Mouse (Mus musculus): ENCODE data around the gene Sept11.

DNA sequence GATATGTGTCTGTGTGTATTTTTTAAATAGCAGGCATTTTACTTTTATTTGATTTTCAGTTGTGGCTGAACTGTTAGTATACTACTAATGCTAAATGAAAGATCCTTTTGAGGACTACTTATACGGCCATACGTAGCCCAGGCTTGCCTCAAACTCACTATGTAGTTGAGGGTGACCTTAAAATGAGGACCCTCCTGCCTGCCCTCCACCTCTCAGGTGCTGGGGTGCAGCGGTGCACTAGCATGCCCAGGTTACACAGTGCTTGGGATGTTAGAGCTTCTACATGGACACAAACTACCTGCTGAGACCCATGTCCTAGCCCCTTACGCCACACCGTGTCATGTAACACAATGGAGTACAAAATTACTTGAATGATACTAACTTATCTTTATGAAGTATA, 97.2 kb downstream of the Sept11 start:
- TF ChIP-seq SMC3 (IDR thresholded peaks at IDR 0.05; ENCODE audit: low read depth, low read length): no peak
- TF ChIP-seq ZC3H11A (IDR thresholded peaks at IDR 0.05; ENCODE audit: low read depth, low read length): no peak
- no peak for TF ChIP-seq CTCF (IDR thresholded peaks at IDR 0.05 in 2 of 3, conservative IDR thresholded peaks at IDR 0.05 in 1 of 3; ENCODE audit: control insufficient read depth in 1 of 3, insufficient read depth in 1 of 3, low read depth in 2 of 3, low read length in 3 of 3, poor library complexity in 1 of 3, severe bottlenecking in 1 of 3)
- TF ChIP-seq ZNF384 (IDR thresholded peaks at IDR 0.05; ENCODE audit: low read depth, low read length): no peak
- TF ChIP-seq KAT2A (conservative IDR thresholded peaks at IDR 0.05; ENCODE audit: low read depth, low read length): no peak
- TF ChIP-seq POLR2A (IDR thresholded peaks at IDR 0.05; ENCODE audit: control insufficient read depth in 1 of 2, insufficient read depth in 1 of 2, low read depth in 1 of 2, low read length in 2 of 2, poor library complexity in 1 of 2): no peak
- TF ChIP-seq UBTF (IDR thresholded peaks at IDR 0.05; ENCODE audit: borderline replicate concordance, insufficient read depth, low read depth, low read length): no peak
- no peak for TF ChIP-seq MXI1 (IDR thresholded peaks at IDR 0.05; ENCODE audit: low read depth, low read length)
- no peak for TF ChIP-seq NRF1 (IDR thresholded peaks at IDR 0.05; ENCODE audit: insufficient read depth, low read depth, low read length, poor library complexity, severe bottlenecking)
- TF ChIP-seq ELF1 (IDR thresholded peaks at IDR 0.05; ENCODE audit: low read depth, low read length): no peak
- no peak for TF ChIP-seq GATA1 (IDR thresholded peaks at IDR 0.05; ENCODE audit: low read depth, low read length)
- TF ChIP-seq ETS1 (IDR thresholded peaks at IDR 0.05; ENCODE audit: low read depth, low read length): no peak

Data from MEL (cell line).